10 mouse cellular contexts compared by ENCODE assay signal in genomic region chr12:116580827-116581544, GRCm38 (mm10).
DNase-seq lines count a peak whose midpoint lies in the region; ATAC-seq and TF ChIP-seq lines count a peak whose summit lies in the region.
"Had no signal": no experiment of that assay in that cellular context is flagged by ENCODE, and none has a peak within 500 bp of the region (broad histone marks: within the 10 kb centered on the region; RNA-seq: fewer than 3 reads in every experiment).

No protein-coding gene starts in this region.

- no peaks in the 10 kb centered on the region for H3K4me1 ChIP-seq in lung, embryonic 14.5 days (ENCODE audit: insufficient read depth)
- H3K4me1 ChIP-seq in hindbrain, embryonic 12.5 days, result peaks cover 13% of the 10 kb centered on the region; the same call in 1 of the 2 replicates
- H3K4me1 ChIP-seq in midbrain, embryonic 14.5 days (ENCODE audit: control insufficient read depth, insufficient read depth, low read length), result peaks cover 16% of the 10 kb centered on the region
- H3K4me1 ChIP-seq in stomach, postnatal 0 days (replicated peaks; ENCODE audit: control insufficient read depth, insufficient read depth), result 0 out of 2 replicates have a peak, but pooled peaks cover 2% of the 10 kb centered on the region
- H3K4me1 ChIP-seq: heart, embryonic 15.5 days had no signal

- H3K9ac ChIP-seq in lung, embryonic 14.5 days, result no peak overlapping the region
- H3K9ac ChIP-seq in hindbrain, embryonic 12.5 days, result no peak overlapping the region
- H3K9ac ChIP-seq in midbrain, embryonic 14.5 days (replicated peaks; ENCODE audit: low read length), result peak overlapping the region; percentile 29; the same call in 1 of the 2 replicates
- no peak overlapping the region for H3K9ac ChIP-seq in stomach, postnatal 0 days (ENCODE audit: low read length)
- H3K9ac ChIP-seq: heart, embryonic 15.5 days; limb, embryonic 13.5 days had no signal

- H3K36me3 ChIP-seq in lung, embryonic 14.5 days (ENCODE audit: insufficient read depth), result no peaks in the 10 kb centered on the region
- H3K36me3 ChIP-seq in hindbrain, embryonic 12.5 days, result no peaks in the 10 kb centered on the region
- no peaks in the 10 kb centered on the region for H3K36me3 ChIP-seq in midbrain, embryonic 14.5 days (ENCODE audit: control insufficient read depth, insufficient read depth, low read length)
- no peaks in the 10 kb centered on the region for H3K36me3 ChIP-seq in stomach, postnatal 0 days (ENCODE audit: control insufficient read depth, insufficient read depth, low read length)
- H3K36me3 ChIP-seq: heart, embryonic 15.5 days; limb, embryonic 13.5 days had no signal

- H3K4me2 ChIP-seq in lung, embryonic 14.5 days, result no peak overlapping the region
- H3K4me2 ChIP-seq in hindbrain, embryonic 12.5 days (replicated peaks), result no peak overlapping the region
- H3K4me2 ChIP-seq in midbrain, embryonic 14.5 days (ENCODE audit: low read length), result no peak overlapping the region
- H3K4me2 ChIP-seq in stomach, postnatal 0 days (replicated peaks; ENCODE audit: low read depth), result no peak overlapping the region
- H3K4me2 ChIP-seq: heart, embryonic 15.5 days; limb, embryonic 13.5 days had no signal

- no peak for DNase-seq in lung, embryonic 14.5 days
- no peak for DNase-seq in lung, postnatal 25 days (ENCODE audit: low spot score)
- no peak for DNase-seq in midbrain, embryonic 14.5 days
- peak; percentile 65 for DNase-seq in stomach, postnatal 0 days (ENCODE audit: low spot score)
- no peak for DNase-seq in adrenal gland, postnatal 36 days

- H3K4me3 ChIP-seq in lung, embryonic 14.5 days (ENCODE audit: low read depth, low read length), result no peak overlapping the region
- H3K4me3 ChIP-seq in hindbrain, embryonic 12.5 days, result no peak overlapping the region
- no peak overlapping the region for H3K4me3 ChIP-seq in midbrain, embryonic 14.5 days (replicated peaks; ENCODE audit: low read depth, low read length)
- H3K4me3 ChIP-seq in stomach, postnatal 0 days (ENCODE audit: low read depth, low read length), result no peak overlapping the region
- H3K4me3 ChIP-seq: heart, embryonic 15.5 days; limb, embryonic 13.5 days had no signal

- no peaks in the 10 kb centered on the region for H3K27me3 ChIP-seq in lung, embryonic 14.5 days (ENCODE audit: insufficient read depth, low read length)
- H3K27me3 ChIP-seq in hindbrain, embryonic 12.5 days, result no peaks in the 10 kb centered on the region
- H3K27me3 ChIP-seq in midbrain, embryonic 14.5 days (ENCODE audit: control insufficient read depth, insufficient read depth, low read length), result no peaks in the 10 kb centered on the region
- no peaks in the 10 kb centered on the region for H3K27me3 ChIP-seq in stomach, postnatal 0 days (ENCODE audit: control insufficient read depth, insufficient read depth, low read length)
- H3K27me3 ChIP-seq: CH12.LX; heart, embryonic 15.5 days; limb, embryonic 13.5 days had no signal

- no peaks in the 10 kb centered on the region for H3K9me3 ChIP-seq in lung, embryonic 14.5 days (ENCODE audit: low read depth, low read length)
- H3K9me3 ChIP-seq in hindbrain, embryonic 12.5 days (replicated peaks), result no peaks in the 10 kb centered on the region
- no peaks in the 10 kb centered on the region for H3K9me3 ChIP-seq in midbrain, embryonic 14.5 days (ENCODE audit: control insufficient read depth, low read length)
- H3K9me3 ChIP-seq in stomach, postnatal 0 days (ENCODE audit: control insufficient read depth, low read length), result no peaks in the 10 kb centered on the region
- H3K9me3 ChIP-seq: heart, embryonic 15.5 days; limb, embryonic 13.5 days had no signal

- no peak overlapping the region for H3K27ac ChIP-seq in lung, embryonic 14.5 days (ENCODE audit: low read depth)
- peak overlapping the region; percentile 36; the same call in 1 of the 2 replicates for H3K27ac ChIP-seq in hindbrain, embryonic 12.5 days
- H3K27ac ChIP-seq in midbrain, embryonic 14.5 days (replicated peaks; ENCODE audit: low read depth, low read length), result peak overlapping the region; percentile 75
- peak overlapping the region; percentile 70 for H3K27ac ChIP-seq in stomach, postnatal 0 days (replicated peaks)
- H3K27ac ChIP-seq: heart, embryonic 15.5 days; limb, embryonic 13.5 days had no signal

- TF ChIP-seq EP300 in stomach, postnatal 0 days (optimal IDR thresholded peaks at IDR 0.05), result no peak

- TF ChIP-seq CTCF in lung, embryonic 14.5 days (IDR thresholded peaks at IDR 0.05; ENCODE audit: low read depth), result no peak
- no peak for TF ChIP-seq CTCF in stomach, postnatal 0 days (IDR thresholded peaks at IDR 0.05; ENCODE audit: low read depth)

- peak; percentile 26; the same call in 1 of the 2 replicates for ATAC-seq in lung, embryonic 14.5 days (ENCODE audit: insufficient read depth)
- ATAC-seq in hindbrain, embryonic 12.5 days (ENCODE audit: low FRiP score), result peak; percentile 11; the same call in 1 of the 2 replicates
- no peak for ATAC-seq in midbrain, embryonic 14.5 days (ENCODE audit: low FRiP score, low TSS enrichment)
- peak; percentile 87 for ATAC-seq in stomach, postnatal 0 days (ENCODE audit: low FRiP score, low TSS enrichment)
- ATAC-seq in megakaryocyte-erythroid progenitor cell, adult 5-6 weeks (replicated peaks; ENCODE audit: low FRiP score, low TSS enrichment, poor library complexity, severe bottlenecking), result no peak

- WGBS in lung, embryonic 14.5 days, result 41% methylated on average over 8 of the region's 8 CpGs
- 57% methylated on average over 8 of the region's 8 CpGs for WGBS in hindbrain, embryonic 12.5 days
- 51% methylated on average over 8 of the region's 8 CpGs for WGBS in midbrain, embryonic 14.5 days
- WGBS in stomach, postnatal 0 days, result 45% methylated on average over 8 of the region's 8 CpGs

Comparison
In these comparisons a context has a peak if more than half of its experiments do, and no peak if none do; other contexts are left out.
1. ATAC-seq: peak in lung, embryonic 14.5 days (single experiment), hindbrain, embryonic 12.5 days (single experiment) and stomach, postnatal 0 days (single experiment); none in midbrain, embryonic 14.5 days (single experiment) and megakaryocyte-erythroid progenitor cell, adult 5-6 weeks (single experiment).